Mouse (Mus musculus): ENCODE measurements around the gene Exog. TPM values are rescaled to one million over a fixed set of nuclear protein-coding genes. Genes with fewer than 3 reads are reported as not detected.

Exog gene
- polyA plus RNA-seq, 1 experiment from 2014 or later: 50.1 TPM

DNA sequence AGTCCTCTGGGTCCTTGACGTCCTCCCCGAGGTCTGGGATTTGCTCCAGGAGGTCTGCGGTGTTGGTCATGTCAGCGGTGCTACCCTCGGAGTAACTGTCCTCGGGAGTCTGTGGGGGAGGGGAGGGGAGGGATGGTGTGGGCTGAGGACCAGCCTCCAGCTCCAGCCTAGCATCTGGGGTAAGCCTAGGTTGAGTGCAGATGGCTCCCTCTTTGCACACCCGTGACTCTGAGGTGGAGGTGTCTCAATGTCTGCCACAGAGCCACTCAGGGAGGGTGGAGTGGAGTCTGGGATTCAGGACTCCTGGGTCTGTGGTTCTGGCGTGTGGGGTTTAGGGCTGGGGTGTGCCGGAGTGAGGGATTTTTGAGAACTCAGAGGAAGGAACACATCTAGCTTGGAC is 68.2 kb downstream of the Exog start:
- 90% methylated on average over 9 of the region's 9 CpGs for WGBS
- H3K27me3 ChIP-seq (replicated peaks): 0 out of 2 replicates have a peak, but pooled peaks cover 4% of the 10 kb centered on the region

DNA sequence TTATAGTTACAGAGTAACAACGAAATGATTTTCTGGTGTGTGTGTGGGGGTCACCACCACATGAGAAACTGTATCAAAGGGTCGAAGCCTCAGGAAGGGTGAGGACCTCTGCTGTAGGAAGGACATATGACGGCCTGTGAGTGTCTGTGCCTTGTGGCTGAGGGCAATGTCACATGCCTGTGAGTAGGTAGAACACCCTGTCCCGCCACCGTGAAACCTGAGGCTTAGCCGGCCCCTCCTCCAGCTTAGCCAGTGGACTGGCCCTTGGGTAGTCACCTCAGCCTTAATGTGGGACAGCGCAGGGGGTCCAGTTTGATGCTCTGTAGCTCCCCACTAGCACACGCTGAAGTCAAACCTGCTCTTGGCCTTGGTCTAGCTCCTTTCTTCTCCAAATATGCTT is 69.1 kb downstream of the Exog start:
- no peak overlapping the region for H3K9ac ChIP-seq (replicated peaks)
- H3K4me1 ChIP-seq: peaks cover 7% of the 10 kb centered on the region; the same call in 1 of the 2 replicates
- no peak overlapping the region for H3K4me2 ChIP-seq
- no peak for ATAC-seq (ENCODE audit: low FRiP score)
- H3K4me3 ChIP-seq (replicated peaks): no peak overlapping the region
- no peaks in the 10 kb centered on the region for H3K9me3 ChIP-seq (replicated peaks)
- 0 out of 2 replicates have a peak, but pooled peaks cover 4% of the 10 kb centered on the region for H3K27me3 ChIP-seq (replicated peaks)
- H3K36me3 ChIP-seq: no peaks in the 10 kb centered on the region
- no peak overlapping the region for H3K27ac ChIP-seq (replicated peaks)
- 92% methylated on average over 8 of the region's 8 CpGs for WGBS

More for the DNA sequence above, 68.2 kb downstream of the Exog start:
- no peak overlapping the region for H3K9ac ChIP-seq (replicated peaks)
- no peaks in the 10 kb centered on the region for H3K36me3 ChIP-seq
- H3K4me3 ChIP-seq (replicated peaks): no peak overlapping the region
- H3K4me2 ChIP-seq: no peak overlapping the region
- H3K4me1 ChIP-seq: peaks cover 7% of the 10 kb centered on the region; the same call in 1 of the 2 replicates
- no peak for ATAC-seq (ENCODE audit: low FRiP score)
- H3K27ac ChIP-seq (replicated peaks): no peak overlapping the region
- no peaks in the 10 kb centered on the region for H3K9me3 ChIP-seq (replicated peaks)

DNA sequence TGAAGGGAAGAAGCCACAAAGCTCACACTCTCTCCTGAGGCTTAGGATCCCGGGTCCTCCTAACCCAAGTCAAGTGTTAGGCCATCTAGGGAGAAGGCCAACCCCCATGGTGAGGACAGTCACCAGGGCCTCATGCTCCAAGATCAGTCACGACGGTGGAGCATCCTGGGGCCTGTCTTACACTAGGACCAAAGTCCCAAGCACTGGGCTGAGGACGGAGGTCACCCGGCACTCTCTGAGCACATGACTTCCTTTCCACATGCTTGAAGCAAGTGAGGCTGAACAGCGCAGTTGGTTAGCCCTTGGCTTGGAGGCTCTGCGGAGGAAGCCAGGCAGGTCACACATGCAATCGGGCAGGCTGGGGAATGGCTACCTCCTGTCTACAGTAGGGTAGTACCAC is 70.2 kb downstream of the Exog start:
- Histone ChIP-seq H3K36me3 (no peaks in the 10 kb centered on the region), H3K4me2 (no peak overlapping the region), H3K27me3 (replicated peaks) (0 out of 2 replicates have a peak, but pooled peaks cover 4% of the 10 kb centered on the region), H3K9ac (replicated peaks) (no peak overlapping the region), H3K4me3 (replicated peaks) (no peak overlapping the region), H3K4me1 (peaks cover 7% of the 10 kb centered on the region; the same call in 1 of the 2 replicates), H3K27ac (replicated peaks) (no peak overlapping the region), H3K9me3 (replicated peaks) (no peaks in the 10 kb centered on the region)
- no peak for ATAC-seq (ENCODE audit: low FRiP score)
- 91% methylated on average over 8 of the region's 8 CpGs for WGBS

Other genes with a start within 250 kb of the Exog start
- 0.08 TPM in 1 of 2 replicates, not detected in the other for gene Slc22a13, start 235.8 kb upstream of the Exog start, polyA plus RNA-seq (2015; fragmentation: Nextera tagmentation; extraction: Ambion mirVana)
- gene Oxsr1, start 122.5 kb upstream of the Exog start, polyA plus RNA-seq (2015; fragmentation: Nextera tagmentation; extraction: Ambion mirVana): 12.2 and 13.0 TPM in 2 replicates
- 123 and 128 TPM in 2 replicates for gene Acaa1a, start 105.3 kb upstream of the Exog start, polyA plus RNA-seq (2015; fragmentation: Nextera tagmentation; extraction: Ambion mirVana)
- 6.2 and 13.1 TPM in 2 replicates for gene Myd88, start 103.5 kb upstream of the Exog start, polyA plus RNA-seq (2015; fragmentation: Nextera tagmentation; extraction: Ambion mirVana)
- 2.8 and 3.0 TPM in 2 replicates for gene Xylb, start 87.6 kb upstream of the Exog start, polyA plus RNA-seq (2015; fragmentation: Nextera tagmentation; extraction: Ambion mirVana)
- not detected in 2 replicates for gene Slc22a14, start 79.4 kb upstream of the Exog start, polyA plus RNA-seq (2015; fragmentation: Nextera tagmentation; extraction: Ambion mirVana)
- gene Acvr2b, start 42.8 kb upstream of the Exog start, polyA plus RNA-seq (2015; fragmentation: Nextera tagmentation; extraction: Ambion mirVana): 32.9 and 43.2 TPM in 2 replicates
- 0.31 and 0.46 TPM in 2 replicates for gene Scn5a, start 134.1 kb downstream of the Exog start, polyA plus RNA-seq (2015; fragmentation: Nextera tagmentation; extraction: Ambion mirVana)

Data from neural tube, embryonic 15.5 days (tissue).